ENCODE assay signal across 8 mouse cellular contexts in the genomic region with DNA sequence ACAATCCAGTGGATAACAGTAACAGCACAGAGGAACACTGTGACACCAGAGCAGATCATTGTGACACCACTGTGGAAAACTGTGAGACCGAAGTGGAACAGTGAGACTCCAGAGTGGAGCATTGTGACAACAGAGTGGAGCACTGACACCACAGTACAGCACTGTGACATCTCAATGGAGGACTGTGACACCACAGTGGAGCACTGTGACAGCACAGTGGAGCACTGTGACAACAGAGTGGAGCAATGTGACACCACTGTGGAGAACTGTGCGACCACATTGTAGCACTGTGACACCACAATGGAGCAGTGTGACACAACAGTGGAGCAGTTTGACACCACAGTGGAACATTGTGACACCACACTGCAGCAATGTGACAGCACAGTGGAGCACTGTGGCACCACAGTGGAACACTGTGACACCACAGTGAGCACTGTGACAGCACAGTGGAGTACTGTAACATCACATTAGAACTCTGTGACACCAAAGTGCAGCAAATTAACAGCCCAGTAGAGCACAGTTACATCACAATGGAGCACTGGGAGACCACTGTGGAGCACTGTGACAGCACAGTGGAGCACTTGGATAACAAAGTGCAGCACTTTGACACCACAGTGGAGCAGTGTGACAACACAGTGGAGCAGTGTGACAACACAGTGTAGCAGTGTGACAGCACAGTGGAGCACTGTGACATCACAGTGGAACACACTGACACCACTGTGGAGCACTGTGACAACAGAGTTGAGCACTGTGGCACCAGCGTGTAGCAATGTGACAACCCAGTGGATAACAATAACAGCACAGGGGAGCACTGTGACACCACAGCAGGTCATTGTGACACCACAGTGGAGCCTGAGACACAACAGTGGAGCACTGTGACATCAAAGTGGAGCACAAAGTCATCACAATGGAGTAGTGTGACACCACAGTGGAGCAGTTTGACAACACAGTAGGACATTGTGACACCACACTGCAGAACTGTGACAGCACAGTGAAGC.
DNase-seq lines count a peak whose midpoint lies in the region; ATAC-seq and TF ChIP-seq lines count a peak whose summit lies in the region.

No protein-coding gene starts in this region.

- H3K27ac ChIP-seq in heart, embryonic 12.5 days (ENCODE audit: poor library complexity, severe bottlenecking), result no peak overlapping the region
- H3K27ac ChIP-seq in heart, embryonic 11.5 days (ENCODE audit: low read depth, low read length), result no peak overlapping the region
- no peak overlapping the region for H3K27ac ChIP-seq in MEL (ENCODE audit: control insufficient read depth, low read depth, low read length)
- no peak overlapping the region for H3K27ac ChIP-seq in liver, postnatal 0 days (ENCODE audit: low read depth)

- H3K36me3 ChIP-seq in heart, embryonic 12.5 days, result no peaks in the 10 kb centered on the region
- H3K36me3 ChIP-seq in heart, embryonic 11.5 days (ENCODE audit: control insufficient read depth, insufficient read depth, low read length), result no peaks in the 10 kb centered on the region
- H3K36me3 ChIP-seq in MEL (ENCODE audit: control insufficient read depth in 1 of 2, insufficient read depth in 2 of 2, low read length in 2 of 2), result no peaks in the 10 kb centered on the region
- no peaks in the 10 kb centered on the region for H3K36me3 ChIP-seq in liver, postnatal 0 days (replicated peaks; ENCODE audit: insufficient read depth, low read length)

- DNase-seq in MEL (ENCODE audit: low read depth, low spot score), result peak; percentile 48
- peak; percentile 1 to 2 for DNase-seq in heart, postnatal 14 days
- DNase-seq in liver, postnatal 0 days, result peak; percentile 27
- peak; percentile 9 for DNase-seq in thymus, postnatal 4 days
- no peak for DNase-seq in right cerebral cortex, postnatal 36 days (ENCODE audit: low spot score in 2 of 2)

- WGBS in heart, embryonic 12.5 days, result 65% methylated on average over 3 of the region's 3 CpGs
- WGBS in heart, embryonic 11.5 days (ENCODE audit: insufficient replicate concordance), result 65% methylated on average over 3 of the region's 3 CpGs
- 68% methylated on average over 3 of the region's 3 CpGs for WGBS in liver, postnatal 0 days (ENCODE audit: insufficient replicate concordance)

- peak; percentile 9; the same call in 1 of the 2 replicates for ATAC-seq in heart, embryonic 12.5 days (ENCODE audit: insufficient number of reproducible peaks, low FRiP score)
- no peak for ATAC-seq in heart, embryonic 11.5 days (replicated peaks; ENCODE audit: insufficient number of reproducible peaks, low FRiP score, low TSS enrichment)
- ATAC-seq in liver, postnatal 0 days, result peak; percentile 10; the same call in 1 of the 2 replicates
- no peak for ATAC-seq in inflammation-experienced regulatory T-cells, adult 6 months

- no peak for TF ChIP-seq EP300 in MEL (IDR thresholded peaks at IDR 0.05; ENCODE audit: low read depth in 1 of 2, low read length in 2 of 2)
- no peak for TF ChIP-seq EP300 in liver, postnatal 0 days (IDR thresholded peaks at IDR 0.05; ENCODE audit: low read depth)

- no peak overlapping the region for H3K9ac ChIP-seq in heart, embryonic 12.5 days
- no peak overlapping the region for H3K9ac ChIP-seq in heart, embryonic 11.5 days (ENCODE audit: low read depth, low read length)
- H3K9ac ChIP-seq in MEL (ENCODE audit: control insufficient read depth, low read depth, low read length, poor library complexity, severe bottlenecking), result no peak overlapping the region
- H3K9ac ChIP-seq in liver, postnatal 0 days (replicated peaks), result no peak overlapping the region

- no peak overlapping the region for H3K4me2 ChIP-seq in heart, embryonic 12.5 days
- no peak overlapping the region for H3K4me2 ChIP-seq in heart, embryonic 11.5 days
- no peak overlapping the region for H3K4me2 ChIP-seq in liver, postnatal 0 days (ENCODE audit: low read depth, low read length)

- H3K9me3 ChIP-seq in heart, embryonic 12.5 days (replicated peaks), result peaks cover 80% of the 10 kb centered on the region
- H3K9me3 ChIP-seq in heart, embryonic 11.5 days (replicated peaks; ENCODE audit: control insufficient read depth, low read length), result peaks cover 73% of the 10 kb centered on the region
- no peaks in the 10 kb centered on the region for H3K9me3 ChIP-seq in MEL (replicated peaks; ENCODE audit: insufficient read depth, low read length)
- H3K9me3 ChIP-seq in liver, postnatal 0 days (ENCODE audit: low read length), result peaks cover 24% of the 10 kb centered on the region

- TF ChIP-seq CTCF in MEL (IDR thresholded peaks at IDR 0.05 in 2 of 3, conservative IDR thresholded peaks at IDR 0.05 in 1 of 3; ENCODE audit: control insufficient read depth in 1 of 3, insufficient read depth in 1 of 3, low read depth in 2 of 3, low read length in 3 of 3, poor library complexity in 1 of 3, severe bottlenecking in 1 of 3), result no peak
- TF ChIP-seq CTCF in liver, postnatal 0 days (IDR thresholded peaks at IDR 0.05; ENCODE audit: low read depth), result no peak

- no peaks in the 10 kb centered on the region for H3K4me1 ChIP-seq in heart, embryonic 12.5 days (replicated peaks)
- H3K4me1 ChIP-seq in heart, embryonic 11.5 days (ENCODE audit: control insufficient read depth, insufficient read depth, low read length), result no peaks in the 10 kb centered on the region
- no peaks in the 10 kb centered on the region for H3K4me1 ChIP-seq in MEL (ENCODE audit: control insufficient read depth in 1 of 2, insufficient read depth in 2 of 2, low read length in 2 of 2)
- H3K4me1 ChIP-seq in liver, postnatal 0 days (ENCODE audit: insufficient read depth), result no peaks in the 10 kb centered on the region

- H3K4me3 ChIP-seq in heart, embryonic 12.5 days, result no peak overlapping the region
- no peak overlapping the region for H3K4me3 ChIP-seq in heart, embryonic 11.5 days (ENCODE audit: low read depth, low read length)
- no peak overlapping the region for H3K4me3 ChIP-seq in MEL (ENCODE audit: control insufficient read depth in 1 of 2, insufficient read depth in 1 of 2, low read depth in 2 of 2, low read length in 2 of 2)
- no peak overlapping the region for H3K4me3 ChIP-seq in liver, postnatal 0 days (ENCODE audit: low read depth, low read length)

- TF ChIP-seq RAD21 in MEL (IDR thresholded peaks at IDR 0.05; ENCODE audit: low read depth, low read length), result no peak

- TF ChIP-seq POLR2A in MEL (IDR thresholded peaks at IDR 0.05; ENCODE audit: control insufficient read depth in 1 of 2, insufficient read depth in 1 of 2, low read depth in 1 of 2, low read length in 2 of 2, poor library complexity in 1 of 2), result no peak

- H3K79me2 ChIP-seq in MEL (ENCODE audit: control insufficient read depth, insufficient read depth, low read length, poor library complexity), result no peaks in the 10 kb centered on the region

- no peaks in the 10 kb centered on the region for H3K27me3 ChIP-seq in heart, embryonic 12.5 days (replicated peaks)
- H3K27me3 ChIP-seq in heart, embryonic 11.5 days (ENCODE audit: control insufficient read depth, insufficient read depth, low read length), result no peaks in the 10 kb centered on the region
- no peaks in the 10 kb centered on the region for H3K27me3 ChIP-seq in MEL (ENCODE audit: control insufficient read depth in 1 of 2, insufficient read depth in 2 of 2, low read length in 2 of 2)
- no peaks in the 10 kb centered on the region for H3K27me3 ChIP-seq in liver, postnatal 0 days (ENCODE audit: insufficient read depth, low read length)

- intact Hi-C loops in heart, postnatal 14 days (cut with DNase I), result no loop called here

TF ChIP-seq in MEL, 35 proteins besides CTCF, POLR2A, EP300 and RAD21:
- TF ChIP-seq USF1 (IDR thresholded peaks at IDR 0.05; ENCODE audit: low read depth, low read length) (no peak), MXI1 (IDR thresholded peaks at IDR 0.05; ENCODE audit: low read depth, low read length) (no peak), SIN3A (IDR thresholded peaks at IDR 0.05; ENCODE audit: low read length) (no peak), GATA1 (IDR thresholded peaks at IDR 0.05; ENCODE audit: low read depth, low read length) (no peak), TAL1 (IDR thresholded peaks at IDR 0.05; ENCODE audit: low read length) (no peak), ZNF384 (IDR thresholded peaks at IDR 0.05; ENCODE audit: low read depth, low read length) (no peak), CHD2 (IDR thresholded peaks at IDR 0.05; ENCODE audit: low read length) (no peak), KAT2A (conservative IDR thresholded peaks at IDR 0.05; ENCODE audit: low read depth, low read length) (no peak), E2F4 (IDR thresholded peaks at IDR 0.05; ENCODE audit: borderline replicate concordance, low read depth, low read length) (no peak), ELF1 (IDR thresholded peaks at IDR 0.05; ENCODE audit: low read depth, low read length) (no peak), USF2 (IDR thresholded peaks at IDR 0.05; ENCODE audit: borderline replicate concordance in 1 of 2, insufficient read depth in 1 of 2, low read depth in 1 of 2, low read length in 2 of 2) (no peak), NRF1 (IDR thresholded peaks at IDR 0.05; ENCODE audit: insufficient read depth, low read depth, low read length, poor library complexity, severe bottlenecking) (no peak), NELFE (IDR thresholded peaks at IDR 0.05; ENCODE audit: low read depth, low read length) (no peak), MYB (IDR thresholded peaks at IDR 0.05; ENCODE audit: low read depth, low read length) (no peak), MEF2A (IDR thresholded peaks at IDR 0.05; ENCODE audit: extremely low read depth, insufficient replicate concordance, low read depth, low read length, poor library complexity, severe bottlenecking) (no peak), CHD1 (IDR thresholded peaks at IDR 0.05; ENCODE audit: low read depth, low read length) (no peak), ZMIZ1 (IDR thresholded peaks at IDR 0.05; ENCODE audit: low read depth, low read length) (no peak), TCF12 (IDR thresholded peaks at IDR 0.05; ENCODE audit: low read depth, low read length) (no peak)

Comparison
In these comparisons a context has a peak if more than half of its experiments do, and no peak if none do; other contexts are left out.
1. ATAC-seq: peak in heart, embryonic 12.5 days (single experiment) and liver, postnatal 0 days (single experiment); none in heart, embryonic 11.5 days (single experiment) and inflammation-experienced regulatory T-cells, adult 6 months (single experiment).
2. DNase-seq: peak in MEL (single experiment), heart, postnatal 14 days (2 of 2), liver, postnatal 0 days (single experiment) and thymus, postnatal 4 days (single experiment); none in right cerebral cortex, postnatal 36 days (0 of 2).